Mouse (Mus musculus) cerebellum, adult 9-10 months (tissue): ENCODE data around the gene Laptm5.

Experiments used
- DNase-seq: peaks from one replicate; pipeline ENCODE4 v3.0.0; 2022

Laptm5 gene

GRCm38 (mm10) chr4:130899782-130900427 lies 13.0 kb upstream of the Laptm5 start:
- DNase-seq, result no peak

- no peak for DNase-seq
Measured at GRCm38 (mm10) chr4:130900746-130901145, 12.2 kb upstream of the Laptm5 start.

GRCm38 (mm10) chr4:130902289-130902781 lies 10.6 kb upstream of the Laptm5 start:
- no peak for DNase-seq

GRCm38 (mm10) chr4:130905025-130905424 lies 7.9 kb upstream of the Laptm5 start:
- no peak for DNase-seq

- no peak for DNase-seq
Measured at GRCm38 (mm10) chr4:130905882-130906281, 7.0 kb upstream of the Laptm5 start.

GRCm38 (mm10) chr4:130906296-130906695 lies 6.6 kb upstream of the Laptm5 start:
- peak; percentile 63 for DNase-seq

- no peak for DNase-seq
Measured at GRCm38 (mm10) chr4:130907200-130908069, 5.5 kb upstream of the Laptm5 start.

GRCm38 (mm10) chr4:130908133-130908532 lies 4.8 kb upstream of the Laptm5 start:
- no peak for DNase-seq

- no peak for DNase-seq
Measured at GRCm38 (mm10) chr4:130909167-130909874, 3.6 kb upstream of the Laptm5 start.

- no peak for DNase-seq
Measured at GRCm38 (mm10) chr4:130910666-130911065, 2.3 kb upstream of the Laptm5 start.

GRCm38 (mm10) chr4:130912626-130913025 lies 299 bp upstream of the Laptm5 start:
- no peak for DNase-seq

- DNase-seq, result no peak
Measured at GRCm38 (mm10) chr4:130913511-130913910, 586 bp downstream of the Laptm5 start.

- DNase-seq, result no peak
Measured at GRCm38 (mm10) chr4:130914011-130914410, 1.1 kb downstream of the Laptm5 start.

GRCm38 (mm10) chr4:130914527-130914926 lies 1.6 kb downstream of the Laptm5 start:
- DNase-seq, result no peak

- no peak for DNase-seq
Measured at GRCm38 (mm10) chr4:130915006-130915667, 2.2 kb downstream of the Laptm5 start.

GRCm38 (mm10) chr4:130915668-130916035 lies 2.7 kb downstream of the Laptm5 start:
- DNase-seq, result no peak

GRCm38 (mm10) chr4:130916639-130917038 lies 3.7 kb downstream of the Laptm5 start:
- no peak for DNase-seq

GRCm38 (mm10) chr4:130917564-130917963 lies 4.6 kb downstream of the Laptm5 start:
- DNase-seq, result no peak

GRCm38 (mm10) chr4:130918805-130919749 lies 6.2 kb downstream of the Laptm5 start:
- no peak for DNase-seq

- DNase-seq, result no peak
Measured at GRCm38 (mm10) chr4:130919750-130920356, 6.9 kb downstream of the Laptm5 start.
